Mouse (Mus musculus): ENCODE results near the gene Tcf7l1.

DNA sequence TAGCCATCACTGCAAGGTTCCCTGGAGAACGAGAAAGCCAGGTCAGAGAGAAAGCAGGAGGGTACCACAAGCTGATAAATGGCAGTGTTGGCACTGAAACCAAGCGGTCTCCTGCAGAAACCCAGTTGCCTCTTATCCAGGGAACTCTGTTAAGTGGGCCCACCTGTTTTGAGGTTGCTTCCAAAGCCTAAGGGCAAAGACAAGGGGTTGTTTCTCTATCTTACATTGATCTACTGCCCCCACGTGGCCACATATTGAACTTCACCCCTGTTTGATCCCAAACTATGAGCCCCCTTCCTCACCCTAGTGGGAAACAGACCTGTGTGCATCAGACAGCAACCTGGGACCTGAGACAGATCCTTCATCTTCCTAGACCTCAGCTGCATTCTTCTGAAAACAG lies 42.2 kb upstream of the Tcf7l1 start:
- TF ChIP-seq EP300 (IDR thresholded peaks at IDR 0.05; ENCODE audit: low read depth) (no peak), CTCF (IDR thresholded peaks at IDR 0.05; ENCODE audit: low read depth) (peak; percentile 79)
